Mouse (Mus musculus) lung, postnatal 0 days (tissue): ENCODE measurements around the gene Cacna2d4.

Experiments
- CTCF ChIP-seq: IDR thresholded peaks from 2 replicates; pipeline ENCODE4 v1.5.1; 2016; ENCODE audit warnings: antibody characterized with exemption, mild to moderate bottlenecking
- EP300 ChIP-seq: IDR thresholded peaks from 2 replicates; pipeline ENCODE4 v1.6.1; 2016; ENCODE audit warnings: antibody characterized with exemption, mild to moderate bottlenecking, control low read depth

DNA sequence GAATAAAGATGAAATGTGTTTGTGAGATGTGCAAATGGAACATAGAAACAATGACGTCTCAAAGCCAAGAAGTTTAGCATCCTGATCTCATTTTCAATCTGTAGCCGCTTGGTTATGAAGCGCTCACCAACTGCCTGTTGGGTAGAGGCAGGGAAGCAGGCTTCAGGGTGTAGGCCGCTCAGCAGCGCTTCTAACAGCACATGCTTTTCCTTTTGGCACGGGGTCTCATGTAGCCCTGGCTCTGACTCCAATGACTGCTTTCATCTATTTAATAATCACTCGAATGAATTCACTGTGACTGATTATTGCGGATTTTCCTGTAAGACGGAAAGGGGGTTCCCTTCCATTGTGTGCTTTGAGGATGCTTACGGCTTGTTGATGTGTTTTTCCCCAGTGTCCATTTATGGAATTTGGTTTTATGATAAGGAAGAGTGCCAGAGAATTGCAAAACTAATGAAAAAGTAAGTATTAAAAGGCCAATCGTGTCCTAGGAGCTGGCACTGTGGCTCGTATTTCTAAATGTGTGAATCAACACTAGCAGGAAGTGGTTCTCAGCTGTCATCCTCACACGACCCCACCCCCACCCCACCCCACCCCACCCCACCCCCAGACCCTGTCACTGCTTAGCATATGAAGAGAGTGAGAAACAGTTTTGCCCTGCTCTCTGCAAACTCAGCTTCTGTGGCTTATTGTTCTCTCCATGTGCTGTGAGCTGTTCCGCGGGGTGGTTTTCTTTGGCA lies 37.6 kb upstream of the Cacna2d4 start:
- TF ChIP-seq CTCF: no peak
- TF ChIP-seq EP300: no peak
